Mouse (Mus musculus) CH12.LX (cell line): Measurements from ENCODE around the gene Bcor.

ENCODE experiments used
- CTCF ChIP-seq, 2 experiments: IDR thresholded peaks in 1 of 2; conservative IDR thresholded peaks in 1 of 2; 2 replicates each; pipeline ENCODE4 v1.5.1; 2011 to 2012; ENCODE audit warnings: low read depth in 2 of 2, low read length in 2 of 2, improper control_type of control experiment in 1 of 2, inconsistent platforms in 1 of 2, mild to moderate bottlenecking in 1 of 2, moderate library complexity in 1 of 2
- MAX ChIP-seq: IDR thresholded peaks from 2 replicates; pipeline ENCODE4 v1.6.1; 2011; ENCODE audit warnings: low read length, improper control_type of control experiment
- MEF2A ChIP-seq: IDR thresholded peaks from 2 replicates; pipeline ENCODE4 v1.6.1; 2014; ENCODE audit warnings: low read depth, mild to moderate bottlenecking, inconsistent platforms, low read length, improper control_type of control experiment, borderline replicate concordance
- MYC ChIP-seq: IDR thresholded peaks from 2 replicates; pipeline ENCODE4 v1.6.1; 2011; ENCODE audit warnings: low read depth, mild to moderate bottlenecking, improper control_type of control experiment, low read length
- ZC3H11A ChIP-seq: IDR thresholded peaks from 2 replicates; pipeline ENCODE4 v1.6.1; 2012; ENCODE audit warnings: low read depth, mild to moderate bottlenecking, inconsistent platforms, low read length, improper control_type of control experiment

DNA sequence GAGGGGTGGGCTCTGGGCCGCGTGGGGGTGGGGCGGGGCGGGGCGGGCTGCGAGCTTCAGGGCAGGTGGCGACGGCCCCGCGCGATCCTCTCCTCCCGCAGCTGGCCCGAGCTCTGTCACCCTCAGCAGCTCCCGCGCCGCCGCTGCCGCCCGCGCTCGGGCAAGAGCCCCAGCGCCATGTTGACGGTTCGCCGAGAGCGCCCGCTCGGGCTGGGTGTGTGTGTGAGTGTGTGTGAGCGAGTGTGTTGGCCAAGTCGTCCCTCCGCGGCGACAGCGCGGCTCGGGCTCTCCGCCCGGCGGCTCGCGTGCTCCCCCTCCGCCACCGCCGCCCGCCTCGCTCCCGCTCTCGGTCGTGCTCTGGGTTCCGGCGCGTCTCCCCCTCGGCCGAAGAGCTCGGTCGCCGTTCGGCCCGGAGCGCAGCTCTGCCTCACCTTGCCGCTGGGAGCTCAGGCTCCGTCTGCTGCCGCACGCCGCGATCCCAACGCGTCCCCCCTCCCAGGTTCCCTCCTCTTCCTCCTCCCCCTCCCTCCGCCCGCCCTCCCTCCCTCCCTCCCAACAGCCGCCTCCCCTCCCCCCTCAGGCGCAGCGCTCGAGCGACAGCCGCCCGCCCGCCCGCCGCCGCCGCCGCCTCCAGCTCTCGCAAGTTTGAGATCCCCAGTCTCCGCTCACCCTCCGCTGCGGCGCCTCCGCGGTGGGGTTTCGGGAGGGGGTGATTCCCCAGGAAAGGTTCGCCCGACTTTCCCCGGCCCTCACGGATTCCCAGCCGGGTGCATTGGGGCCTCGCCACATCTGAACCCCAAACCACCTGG lies 79.9 kb downstream of the Bcor start:
- TF ChIP-seq MYC: no peak
- no peak for TF ChIP-seq CTCF (conservative IDR thresholded peaks at IDR 0.05 in 1 of 2, IDR thresholded peaks at IDR 0.05 in 1 of 2; ENCODE audit: low read depth in 2 of 2, low read length in 2 of 2)
- no peak for TF ChIP-seq MAX
- TF ChIP-seq MEF2A: no peak
- no peak for TF ChIP-seq ZC3H11A
